In the genomic region with DNA sequence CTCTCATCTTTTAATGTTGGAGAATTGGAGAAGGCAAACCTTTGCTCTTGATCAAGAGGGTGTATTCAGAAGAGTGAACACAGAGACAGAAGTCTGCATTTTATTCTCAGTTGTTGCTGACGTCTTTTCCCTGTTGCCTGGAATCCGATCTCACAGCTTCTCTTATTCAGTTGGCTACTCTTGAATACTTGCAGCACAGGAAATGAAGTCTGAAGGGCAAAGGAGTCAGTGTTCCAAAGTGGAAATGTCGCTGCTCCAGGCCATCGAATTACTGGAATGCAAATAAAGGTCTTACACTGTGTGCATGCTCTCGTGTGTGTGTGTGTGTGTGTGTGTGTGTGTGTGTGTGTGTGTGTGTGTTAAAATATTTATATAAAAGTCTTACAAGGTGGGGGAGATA, we compare ENCODE assay signal across 16 mouse cellular contexts. TPM values are rescaled to one million over a fixed set of nuclear protein-coding genes. Genes with fewer than 3 reads are reported as not detected.
DNase-seq lines count a peak whose midpoint lies in the region; ATAC-seq and TF ChIP-seq lines count a peak whose summit lies in the region.
"Had no signal": no experiment of that assay in that cellular context is flagged by ENCODE, and none has a peak within 500 bp of the region (broad histone marks: within the 10 kb centered on the region; RNA-seq: fewer than 3 reads in every experiment).

No protein-coding gene starts in this region.

- H3K4me3 ChIP-seq in lung, embryonic 14.5 days (ENCODE audit: low read depth, low read length) = no peak overlapping the region
- no peak overlapping the region for H3K4me3 ChIP-seq in brown adipose tissue, adult 24 weeks (ENCODE audit: insufficient read depth, low read depth, low read length)
- H3K4me3 ChIP-seq: hindbrain, embryonic 15.5 days; limb, embryonic 15.5 days; midbrain, embryonic 12.5 days had no signal

- H3K9me3 ChIP-seq in lung, embryonic 14.5 days (ENCODE audit: low read depth, low read length) = no peaks in the 10 kb centered on the region
- H3K9me3 ChIP-seq: G1E; hindbrain, embryonic 15.5 days; limb, embryonic 15.5 days; midbrain, embryonic 12.5 days had no signal

- no peak overlapping the region for H3K27ac ChIP-seq in lung, embryonic 14.5 days (ENCODE audit: low read depth)
- H3K27ac ChIP-seq in brown adipose tissue, adult 24 weeks (replicated peaks; ENCODE audit: low read depth, low read length) = peak overlapping the region; percentile 83
- H3K27ac ChIP-seq: hindbrain, embryonic 15.5 days; limb, embryonic 15.5 days; midbrain, embryonic 12.5 days had no signal

- 7% methylated on average over 5 of the region's 5 CpGs for whole genome bisulfite sequencing in lung, embryonic 14.5 days

- no peaks in the 10 kb centered on the region for H3K36me3 ChIP-seq in lung, embryonic 14.5 days (ENCODE audit: insufficient read depth)
- H3K36me3 ChIP-seq: G1E; hindbrain, embryonic 15.5 days; limb, embryonic 15.5 days; midbrain, embryonic 12.5 days had no signal

- intact Hi-C loops in left cerebral cortex, postnatal 14 days (cut with DNase I) = no loop called here

- TF ChIP-seq CTCF in lung, embryonic 14.5 days (IDR thresholded peaks at IDR 0.05; ENCODE audit: low read depth) = no peak

- peak; percentile 56; the same call in 1 of the 2 replicates for ATAC-seq in lung, embryonic 14.5 days (ENCODE audit: insufficient read depth)

- H3K9ac ChIP-seq in lung, embryonic 14.5 days = no peak overlapping the region
- H3K9ac ChIP-seq: hindbrain, embryonic 15.5 days; limb, embryonic 15.5 days; midbrain, embryonic 12.5 days had no signal

- peak; percentile 50 for DNase-seq in lung, embryonic 14.5 days
- DNase-seq in lung, postnatal 14 days = no peak
- DNase-seq in kidney, adult 11 months = peak; percentile 73
- peak; percentile 11 for DNase-seq in lung, postnatal 10 days
- DNase-seq in thymus, postnatal 10 days (ENCODE audit: low spot score in 2 of 2) = no peak
- DNase-seq in left cerebral cortex, postnatal 14 days (ENCODE audit: low spot score in 2 of 2) = no peak
- DNase-seq: adrenal gland, adult 2 months; cerebellum, adult 11 months; layer of hippocampus, adult 9-11 months had no signal

- no peak overlapping the region for H3K4me2 ChIP-seq in lung, embryonic 14.5 days
- H3K4me2 ChIP-seq: hindbrain, embryonic 15.5 days; limb, embryonic 15.5 days; midbrain, embryonic 12.5 days had no signal

- H3K4me1 ChIP-seq in lung, embryonic 14.5 days (ENCODE audit: insufficient read depth) = no peaks in the 10 kb centered on the region
- peaks cover 19% of the 10 kb centered on the region for H3K4me1 ChIP-seq in brown adipose tissue, adult 24 weeks (ENCODE audit: control insufficient read depth, insufficient read depth, insufficient read length, low read length)
- H3K4me1 ChIP-seq: hindbrain, embryonic 15.5 days; limb, embryonic 15.5 days; midbrain, embryonic 12.5 days had no signal

- H3K27me3 ChIP-seq in lung, embryonic 14.5 days (ENCODE audit: insufficient read depth, low read length) = no peaks in the 10 kb centered on the region
- H3K27me3 ChIP-seq: hindbrain, embryonic 15.5 days; limb, embryonic 15.5 days; midbrain, embryonic 12.5 days had no signal

RNA-seq across cellular contexts. Expression of a gene that starts 30.7 kb away (rescaled TPM):
- polyA plus RNA-seq in lung, embryonic 14.5 days (2014; fragmentation: Nextera tagmentation; extraction: Ambion mirVana) = 36.2 and 36.7 TPM in 2 replicates
- 19.8 and 21.6 TPM in 2 replicates for polyA plus RNA-seq in brown adipose tissue, adult 24 weeks (2012; ENCODE audit: insufficient read depth, insufficient read length, missing spikeins)
- total RNA-seq in left cerebral cortex, postnatal 14 days (2021) = 10 to 100 TPM; 11.2 to 14.5 TPM
- polyA plus RNA-seq: G1E had no signal

RNA-seq across cellular contexts. Expression of a gene that starts 30.7 kb away (rescaled TPM):
- polyA plus RNA-seq in lung, embryonic 14.5 days (2014; fragmentation: Nextera tagmentation; extraction: Ambion mirVana) = 6.8 and 8.3 TPM in 2 replicates
- 5.0 and 6.2 TPM in 2 replicates for polyA plus RNA-seq in brown adipose tissue, adult 24 weeks (2012; ENCODE audit: insufficient read depth, insufficient read length, missing spikeins)
- total RNA-seq in left cerebral cortex, postnatal 14 days (2021) = 1 to 10 TPM; 3.7 to 4.1 TPM
- total RNA-seq: G1E; neutrophil, adult 5-6 weeks had no signal
- polyA plus RNA-seq: testis, adult 2 months had no signal

RNA-seq across cellular contexts. Expression of a gene that starts 42.4 kb away (rescaled TPM):
- polyA plus RNA-seq in lung, embryonic 14.5 days (2014; fragmentation: Nextera tagmentation; extraction: Ambion mirVana) = 6.6 and 7.0 TPM in 2 replicates
- polyA plus RNA-seq in brown adipose tissue, adult 24 weeks (2012; ENCODE audit: insufficient read depth, insufficient read length, missing spikeins) = 3.8 and 6.6 TPM in 2 replicates
- total RNA-seq in left cerebral cortex, postnatal 14 days (2021) = 10 to 100 TPM; 19.3 to 23.5 TPM

Comparison
In these comparisons a context has a peak if more than half of its experiments do, and no peak if none do; other contexts are left out.
1. DNase-seq: peak in lung, embryonic 14.5 days (single experiment), kidney, adult 11 months (single experiment) and lung, postnatal 10 days (single experiment); none in lung, postnatal 14 days (single experiment), thymus, postnatal 10 days (0 of 2) and left cerebral cortex, postnatal 14 days (0 of 2).